Mouse (Mus musculus) layer of hippocampus, postnatal 25 days (tissue): ENCODE measurements around the gene Siah1a. TPM values are rescaled to one million over a fixed set of nuclear protein-coding genes. Genes with fewer than 3 reads are reported as not detected.

Experiments
- DNase-seq, 2 experiments: peaks; one replicate each; pipeline ENCODE4 v3.0.0; 2022; ENCODE audit warnings: mixed read lengths in 2 of 2, low spot score in 1 of 2; ENCODE audit errors: extremely low spot score in 1 of 2
- total RNA-seq, 2 experiments: library from RNA; stranded (reverse); gene quantifications; 2 replicates each; pipeline ENCODE4 v1.2.3; 2021

The Siah1a gene
- total RNA-seq, 2 experiments from 2014 or later = 31.5 to 35.7 TPM

GRCm38 (mm10) chr8:86706756-86707155 is 39.0 kb downstream of the Siah1a start:
- DNase-seq = no peak

- DNase-seq = no peak
Measured at GRCm38 (mm10) chr8:86705317-86705716, 40.4 kb downstream of the Siah1a start.

GRCm38 (mm10) chr8:86702453-86702852 is 43.3 kb downstream of the Siah1a start:
- no peak for DNase-seq

GRCm38 (mm10) chr8:86699471-86699870 is 46.3 kb downstream of the Siah1a start:
- no peak for DNase-seq

GRCm38 (mm10) chr8:86698811-86699421 is 46.8 kb downstream of the Siah1a start:
- DNase-seq = no peak

GRCm38 (mm10) chr8:86695703-86696102 is 50.0 kb downstream of the Siah1a start:
- no peak for DNase-seq

- DNase-seq = no peak
Measured at GRCm38 (mm10) chr8:86694011-86694410, 51.7 kb downstream of the Siah1a start.

- no peak for DNase-seq
Measured at GRCm38 (mm10) chr8:86692107-86692506, 53.6 kb downstream of the Siah1a start.

- no peak for DNase-seq
Measured at GRCm38 (mm10) chr8:86686629-86687028, 59.1 kb downstream of the Siah1a start.

Other genes starting within 250 kb of the Siah1a start
- under 1 TPM; 0.25 to 0.42 TPM for gene Abcc12, start 165.2 kb downstream of the Siah1a start, total RNA-seq
- 10 to 100 TPM; 72.6 to 79.2 TPM for gene Lonp2, start 121.9 kb downstream of the Siah1a start, total RNA-seq
- gene Gm10638, start 235 bp downstream of the Siah1a start, total RNA-seq = 1 to 10 TPM; 2.8 to 3.1 TPM
- 10 to 100 TPM; 32.5 to 34.8 TPM for gene N4bp1, start 139.3 kb upstream of the Siah1a start, total RNA-seq